Mouse (Mus musculus) CD4-positive helper T cell, adult 2 months (primary cell): ENCODE results near the gene Cemip.

ENCODE experiments used
- DNase-seq: peaks from one replicate; pipeline ENCODE4 v3.0.0-alpha.2; 2012; ENCODE audit warnings: low read depth, missing footprints, low spot score

The Cemip gene

GRCm38 (mm10) chr7:84028368-84028767, 57.9 kb downstream of the Cemip start:
- DNase-seq, result no peak

- no peak for DNase-seq
Measured at GRCm38 (mm10) chr7:84026950-84027585, 59.2 kb downstream of the Cemip start.

- DNase-seq, result no peak
Measured at GRCm38 (mm10) chr7:84026090-84026489, 60.2 kb downstream of the Cemip start.

DNA sequence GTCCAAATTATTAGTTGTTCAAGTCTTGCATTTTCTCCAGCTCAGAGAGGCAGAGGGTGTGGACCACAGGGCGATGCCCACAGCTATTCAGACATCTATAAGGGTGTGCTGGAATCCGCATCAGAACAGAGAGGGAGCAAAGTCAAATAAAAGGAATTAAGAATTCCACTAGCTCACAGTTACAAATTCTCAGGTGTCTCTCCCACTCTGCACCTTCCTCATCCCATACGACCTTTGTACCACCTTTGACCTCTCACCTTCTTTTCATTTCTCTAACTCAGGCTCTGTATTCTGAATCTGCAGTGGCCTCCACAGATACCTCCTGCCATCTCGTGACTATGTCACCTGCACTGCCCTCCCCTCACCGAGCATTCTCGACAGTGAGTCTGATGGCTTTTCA, 62.8 kb downstream of the Cemip start:
- no peak for DNase-seq

DNA sequence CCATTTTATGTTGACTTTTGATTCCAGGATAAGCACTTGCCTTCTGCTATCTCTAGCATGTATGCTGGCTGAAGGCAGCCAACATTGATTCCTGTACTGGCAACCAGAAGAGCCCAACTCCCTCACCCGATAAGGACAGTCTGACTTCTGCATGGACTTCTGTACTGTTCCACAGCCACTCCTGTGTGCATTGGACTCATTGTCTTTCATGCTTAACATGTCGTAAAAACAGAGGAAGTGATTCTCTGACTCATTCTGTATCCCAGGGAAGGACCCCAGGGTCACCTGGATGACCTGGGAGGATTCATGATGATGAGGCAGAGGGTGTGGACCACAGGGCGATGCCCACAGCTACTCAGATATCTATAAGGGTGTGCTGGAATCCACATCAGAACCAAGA, 63.8 kb downstream of the Cemip start:
- no peak for DNase-seq

DNA sequence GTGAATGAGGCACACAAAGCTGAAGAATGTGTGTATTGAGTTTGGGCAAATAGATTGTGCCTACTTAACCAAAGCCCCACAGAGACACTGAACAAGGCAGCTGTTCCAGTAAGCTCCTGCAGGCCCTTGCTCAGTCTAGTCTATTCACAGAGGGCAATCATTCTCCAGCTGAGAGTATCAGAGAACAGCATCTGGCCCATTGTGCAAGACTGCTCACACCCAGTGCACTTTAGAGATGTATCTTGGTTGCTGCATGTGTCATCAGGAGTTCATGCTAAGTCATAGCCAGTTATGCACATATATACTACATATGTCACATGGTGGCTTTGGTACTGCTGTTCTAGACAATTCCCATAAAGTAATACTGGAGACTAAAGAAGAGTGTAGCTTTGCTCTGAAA, 66.9 kb downstream of the Cemip start:
- DNase-seq, result no peak

DNA sequence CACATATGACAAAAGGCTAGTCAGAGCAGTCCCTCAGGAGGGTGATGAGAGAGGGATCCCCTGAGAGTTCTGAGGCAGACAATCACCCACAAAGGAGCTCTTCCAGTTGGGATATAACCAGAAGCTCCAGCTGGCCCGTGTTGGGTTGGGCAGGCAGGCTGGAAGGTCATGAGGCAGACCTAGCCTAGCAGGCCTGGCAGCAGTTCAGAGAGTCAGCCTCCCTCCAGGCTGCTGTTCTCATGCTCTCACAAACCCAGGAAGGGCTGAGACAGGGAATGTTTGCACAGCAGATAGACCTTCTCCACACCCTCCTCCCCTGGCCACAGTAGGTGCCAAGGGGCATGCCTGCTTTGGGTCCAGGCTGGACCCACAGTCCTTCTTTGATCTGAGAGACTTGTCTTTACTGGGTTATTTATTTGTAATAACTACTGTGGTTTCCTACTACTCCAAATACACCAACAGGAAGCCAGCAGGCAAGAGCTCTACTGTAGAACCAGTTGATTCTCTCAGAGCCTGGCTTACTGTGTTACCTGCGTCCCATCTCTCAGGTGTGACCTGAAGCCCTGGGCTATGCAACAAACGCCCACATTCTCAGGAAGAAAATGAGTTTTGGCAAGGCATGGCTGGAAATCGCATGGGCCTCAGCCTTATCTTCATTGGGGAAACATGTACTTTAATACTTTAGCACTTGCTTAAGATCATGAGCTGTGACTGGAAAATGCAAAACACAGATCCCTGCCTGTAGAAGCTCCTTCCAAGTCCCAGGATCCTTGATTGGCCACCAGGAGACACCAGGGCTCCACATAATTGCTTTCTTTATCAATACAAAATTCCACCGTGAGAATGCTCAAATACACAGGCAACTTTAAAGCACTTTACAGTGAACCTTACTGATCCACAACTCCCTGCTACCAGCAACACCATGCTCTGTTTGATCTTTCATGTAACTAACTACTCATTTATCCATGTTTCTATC, 67.7 kb downstream of the Cemip start:
- no peak for DNase-seq

GRCm38 (mm10) chr7:84015050-84015449, 71.3 kb downstream of the Cemip start:
- no peak for DNase-seq

- DNase-seq, result no peak
Measured at GRCm38 (mm10) chr7:84013656-84014055, 72.6 kb downstream of the Cemip start.

GRCm38 (mm10) chr7:84004357-84004756, 81.9 kb downstream of the Cemip start:
- no peak for DNase-seq

- DNase-seq, result no peak
Measured at GRCm38 (mm10) chr7:84001516-84001915, 84.8 kb downstream of the Cemip start.

DNA sequence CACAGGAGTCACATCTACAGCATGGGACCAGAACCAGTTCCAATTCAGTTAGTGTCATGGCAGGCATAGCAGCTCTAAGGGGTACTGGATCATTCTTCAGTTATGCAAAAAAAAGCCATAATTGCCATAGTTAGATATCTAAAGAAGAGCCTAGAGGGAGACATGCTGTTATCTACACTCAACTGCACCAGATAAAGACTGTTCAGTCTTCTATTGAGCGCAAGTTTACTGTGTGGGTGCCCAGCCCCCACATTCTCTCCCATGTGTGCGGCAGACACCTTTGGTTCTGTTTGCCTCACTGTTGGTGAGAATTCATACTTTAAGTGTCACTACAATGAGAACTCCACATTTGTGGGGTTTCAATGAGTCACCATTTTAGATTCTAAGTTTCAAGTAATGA, 85.6 kb downstream of the Cemip start:
- no peak for DNase-seq

GRCm38 (mm10) chr7:83999647-84000046, 86.7 kb downstream of the Cemip start:
- no peak for DNase-seq

DNA sequence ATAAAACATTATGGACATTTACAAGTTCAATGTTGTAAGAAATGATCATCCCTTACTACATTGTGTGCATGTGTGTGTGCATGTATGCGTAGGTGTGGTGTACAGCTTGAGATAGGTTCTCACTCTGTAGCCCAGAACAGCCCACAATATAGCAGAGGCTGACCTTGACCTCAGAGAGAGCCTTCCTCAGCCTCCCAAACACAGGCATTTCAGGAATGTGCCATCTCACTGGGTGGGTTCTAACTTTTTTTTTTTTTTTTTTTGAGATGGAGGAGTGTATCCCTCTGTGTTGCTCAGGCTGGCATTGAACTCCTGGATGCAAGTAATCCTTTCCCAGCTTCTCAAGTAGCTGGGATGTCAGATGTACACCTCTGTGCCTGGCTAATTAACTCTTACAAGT, 92.0 kb downstream of the Cemip start:
- DNase-seq, result no peak

- DNase-seq, result no peak
Measured at GRCm38 (mm10) chr7:83989294-83989693, 97.0 kb downstream of the Cemip start.

DNA sequence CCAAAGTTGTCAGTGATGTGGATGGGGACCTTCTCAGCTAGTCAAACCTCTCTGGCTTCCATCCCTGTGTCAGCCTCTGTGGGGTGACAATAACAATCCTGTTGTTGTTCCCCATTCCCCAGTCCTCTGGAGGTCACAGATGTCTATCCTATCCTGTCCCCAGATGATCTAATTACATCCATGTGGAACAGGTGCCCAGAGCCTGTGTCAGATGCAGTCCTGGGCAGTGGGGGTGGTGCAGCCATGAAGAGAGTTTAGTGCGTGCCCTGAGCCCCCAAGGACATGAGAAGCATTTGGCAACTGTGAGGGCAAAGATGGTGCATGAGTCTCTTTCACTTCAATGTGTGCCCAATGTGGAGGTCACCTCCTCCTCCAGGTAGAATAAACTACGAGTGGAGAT, 100.6 kb downstream of the Cemip start:
- no peak for DNase-seq

DNA sequence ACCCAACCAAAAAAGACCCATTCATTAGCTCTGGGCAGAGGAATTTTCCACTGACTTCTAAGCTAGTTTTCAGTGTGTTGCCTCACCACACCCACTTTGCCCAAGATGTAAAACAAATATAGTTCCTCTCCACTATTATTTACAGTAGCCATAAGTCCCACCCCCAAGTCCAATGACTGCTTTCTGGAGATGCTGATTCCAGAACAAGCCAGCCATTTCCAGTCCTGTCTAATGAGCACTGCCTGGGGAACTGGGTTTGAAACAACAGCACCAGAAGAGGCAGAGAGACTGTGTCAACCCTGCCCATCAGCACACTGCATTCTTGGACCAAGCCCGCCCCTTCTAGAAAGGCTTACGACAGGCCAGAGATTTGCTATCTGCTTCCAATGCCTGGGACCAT, 103.7 kb downstream of the Cemip start:
- no peak for DNase-seq

DNA sequence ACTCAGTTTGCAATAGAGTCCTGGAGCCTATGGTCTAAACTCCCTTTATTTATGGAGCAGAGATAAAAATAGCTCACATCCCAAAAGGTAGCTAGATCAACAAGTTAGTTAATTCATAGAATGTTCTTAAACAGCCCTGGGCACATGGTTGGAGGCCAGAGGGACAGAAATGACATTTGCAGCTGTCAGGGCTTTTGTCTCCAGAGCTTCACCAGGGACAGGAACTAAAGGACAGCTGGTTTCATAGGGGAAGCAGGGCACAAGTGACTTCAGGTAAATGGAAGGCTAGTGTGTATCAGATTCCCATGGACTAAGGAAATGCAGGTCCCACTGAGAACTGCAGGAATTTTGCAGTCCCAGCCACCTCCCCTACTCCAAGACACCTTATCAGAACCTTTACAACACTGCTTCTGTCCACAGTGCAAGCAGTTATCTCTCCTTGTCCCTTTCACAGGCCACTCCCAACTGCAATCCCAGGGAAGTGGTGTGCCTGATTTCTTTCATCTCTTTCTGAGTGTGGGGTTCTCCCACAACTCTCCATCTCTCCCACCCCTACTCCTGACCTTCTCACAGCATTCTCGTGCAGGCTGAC, 107.3 kb downstream of the Cemip start:
- no peak for DNase-seq

- no peak for DNase-seq
Measured at GRCm38 (mm10) chr7:83978410-83978809, 107.9 kb downstream of the Cemip start.

- no peak for DNase-seq
Measured at GRCm38 (mm10) chr7:83976413-83976958, 109.8 kb downstream of the Cemip start.

GRCm38 (mm10) chr7:83975283-83975682, 111.0 kb downstream of the Cemip start:
- DNase-seq, result no peak

- DNase-seq, result no peak
Measured at GRCm38 (mm10) chr7:83972485-83972884, 113.8 kb downstream of the Cemip start.
